8 mouse cellular contexts compared by ENCODE assay signal in genomic region chr17:32114486-32114885, GRCm38 (mm10). TPM values are rescaled to one million over a fixed set of nuclear protein-coding genes. Genes with fewer than 3 reads are reported as not detected.
A peak's percentile ranks its signal among the peaks of the same experiment; 100 is the strongest.
DNase-seq lines count a peak whose midpoint lies in the region; ATAC-seq and TF ChIP-seq lines count a peak whose summit lies in the region.
"Not testable (repeated sequence)": the region's sequence is repeated elsewhere in the genome, so short reads cannot be mapped to it uniquely, and the experiment has no call there.

No protein-coding gene starts in this region.

- not testable (repeated sequence) for TF ChIP-seq POLR2A in testis, adult 2 months (IDR thresholded peaks at IDR 0.05; ENCODE audit: control insufficient read depth, low read depth, low read length)

- H3K9me3 ChIP-seq in forebrain, embryonic 10.5 days; heart, embryonic 13.5 days; intestine, embryonic 14.5 days (ENCODE audit: control insufficient read depth, low read length); limb, embryonic 10.5 days (replicated peaks); liver, postnatal 0 days (ENCODE audit: low read length); midbrain, postnatal 0 days (ENCODE audit: low read length): not testable (repeated sequence)

- not testable (repeated sequence) for DNase-seq in forebrain, embryonic 10.5 days (ENCODE audit: extremely low spot score, low spot score); intestine, embryonic 14.5 days (ENCODE audit: low spot score); limb, embryonic 10.5 days (ENCODE audit: low spot score); liver, postnatal 0 days; midbrain, postnatal 0 days (ENCODE audit: low spot score)

- ATAC-seq in heart, embryonic 13.5 days (ENCODE audit: extremely low read depth, insufficient number of reproducible peaks, low FRiP score, low TSS enrichment); intestine, embryonic 14.5 days (replicated peaks; ENCODE audit: low FRiP score, low TSS enrichment, low read depth); liver, postnatal 0 days; midbrain, postnatal 0 days (ENCODE audit: low FRiP score): not testable (repeated sequence)

- H3K4me2 ChIP-seq in heart, embryonic 13.5 days = peak overlapping the region; percentile 97
- peak overlapping the region; percentile 99 for H3K4me2 ChIP-seq in intestine, embryonic 14.5 days (ENCODE audit: low read length)
- H3K4me2 ChIP-seq in liver, postnatal 0 days (ENCODE audit: low read depth, low read length) = peak overlapping the region; percentile 87
- peak overlapping the region; percentile 90 for H3K4me2 ChIP-seq in midbrain, postnatal 0 days (ENCODE audit: low read depth, low read length, poor library complexity, severe bottlenecking)

- H3K27me3 ChIP-seq in forebrain, embryonic 10.5 days (ENCODE audit: poor library complexity, severe bottlenecking) = peaks cover 61% of the 10 kb centered on the region
- H3K27me3 ChIP-seq in heart, embryonic 13.5 days (replicated peaks) = peaks cover 35% of the 10 kb centered on the region
- H3K27me3 ChIP-seq in intestine, embryonic 14.5 days (replicated peaks; ENCODE audit: control insufficient read depth, insufficient read depth, low read length); liver, postnatal 0 days (ENCODE audit: insufficient read depth, low read length); midbrain, postnatal 0 days (ENCODE audit: insufficient read depth, low read length); testis, adult 2 months (ENCODE audit: control insufficient read depth, insufficient read depth, low read length): not testable (repeated sequence)
- H3K27me3 ChIP-seq in limb, embryonic 10.5 days (ENCODE audit: low read depth, poor library complexity, severe bottlenecking) = peaks cover 40% of the 10 kb centered on the region; the same call in 1 of the 2 replicates

- not testable (repeated sequence) for H3K36me3 ChIP-seq in forebrain, embryonic 10.5 days (replicated peaks); heart, embryonic 13.5 days; intestine, embryonic 14.5 days (ENCODE audit: control insufficient read depth, insufficient read depth, low read length); limb, embryonic 10.5 days; liver, postnatal 0 days (replicated peaks; ENCODE audit: insufficient read depth, low read length); midbrain, postnatal 0 days (ENCODE audit: insufficient read depth, low read length); testis, adult 2 months (ENCODE audit: control insufficient read depth, insufficient read depth, low read length)

- H3K4me1 ChIP-seq in brown adipose tissue, adult 24 weeks (ENCODE audit: control insufficient read depth, insufficient read depth, insufficient read length, low read length) = peaks cover 36% of the 10 kb centered on the region
- peaks cover 61% of the 10 kb centered on the region for H3K4me1 ChIP-seq in forebrain, embryonic 10.5 days
- peaks cover 59% of the 10 kb centered on the region for H3K4me1 ChIP-seq in heart, embryonic 13.5 days
- peaks cover 19% of the 10 kb centered on the region for H3K4me1 ChIP-seq in intestine, embryonic 14.5 days (replicated peaks; ENCODE audit: control insufficient read depth, insufficient read depth, low read length)
- peaks cover 57% of the 10 kb centered on the region for H3K4me1 ChIP-seq in limb, embryonic 10.5 days
- peaks cover 71% of the 10 kb centered on the region for H3K4me1 ChIP-seq in liver, postnatal 0 days (ENCODE audit: insufficient read depth)
- H3K4me1 ChIP-seq in midbrain, postnatal 0 days (ENCODE audit: insufficient read depth, low read length) = not testable (repeated sequence)
- H3K4me1 ChIP-seq in testis, adult 2 months (ENCODE audit: control insufficient read depth, insufficient read depth, low read length) = peaks cover 23% of the 10 kb centered on the region

- H3K27ac ChIP-seq in brown adipose tissue, adult 24 weeks (replicated peaks; ENCODE audit: low read depth, low read length) = peak overlapping the region; percentile 53
- H3K27ac ChIP-seq in forebrain, embryonic 10.5 days = peak overlapping the region; percentile 74; the same call in 1 of the 2 replicates
- H3K27ac ChIP-seq in heart, embryonic 13.5 days (replicated peaks); intestine, embryonic 14.5 days (ENCODE audit: low read depth); testis, adult 2 months (ENCODE audit: control insufficient read depth, insufficient read depth, low read depth, low read length): not testable (repeated sequence)
- H3K27ac ChIP-seq in limb, embryonic 10.5 days = peak overlapping the region; percentile 66; the same call in 1 of the 2 replicates
- H3K27ac ChIP-seq in liver, postnatal 0 days (ENCODE audit: low read depth) = peak overlapping the region; percentile 61; the same call in 1 of the 2 replicates
- peak overlapping the region; percentile 71 for H3K27ac ChIP-seq in midbrain, postnatal 0 days (ENCODE audit: low read depth, low read length)

- not testable (repeated sequence) for TF ChIP-seq EP300 in liver, postnatal 0 days (IDR thresholded peaks at IDR 0.05; ENCODE audit: low read depth)

- not testable (repeated sequence) for TF ChIP-seq CTCF in liver, postnatal 0 days (IDR thresholded peaks at IDR 0.05; ENCODE audit: low read depth); midbrain, postnatal 0 days (IDR thresholded peaks at IDR 0.05); testis, adult 2 months (IDR thresholded peaks at IDR 0.05; ENCODE audit: control insufficient read depth, insufficient read depth, insufficient replicate concordance, low read depth, low read length)

- peak overlapping the region; percentile 74 for H3K4me3 ChIP-seq in brown adipose tissue, adult 24 weeks (ENCODE audit: insufficient read depth, low read depth, low read length)
- peak overlapping the region; percentile 63 for H3K4me3 ChIP-seq in forebrain, embryonic 10.5 days
- H3K4me3 ChIP-seq in heart, embryonic 13.5 days = peak overlapping the region; percentile 60
- peak overlapping the region; percentile 47; the same call in 1 of the 2 replicates for H3K4me3 ChIP-seq in intestine, embryonic 14.5 days (ENCODE audit: low read depth, low read length)
- H3K4me3 ChIP-seq in limb, embryonic 10.5 days = peak overlapping the region; percentile 60
- H3K4me3 ChIP-seq in liver, postnatal 0 days (ENCODE audit: low read depth, low read length) = peak overlapping the region; percentile 58
- H3K4me3 ChIP-seq in midbrain, postnatal 0 days (ENCODE audit: low read depth, low read length) = peak overlapping the region; percentile 61
- H3K4me3 ChIP-seq in testis, adult 2 months (ENCODE audit: control insufficient read depth, low read depth, low read length) = peak overlapping the region; percentile 71; the same call in 1 of the 2 replicates

- WGBS in forebrain, embryonic 10.5 days = 51% methylated on average over 5 of the region's 5 CpGs
- WGBS in heart, embryonic 13.5 days = 63% methylated on average over 5 of the region's 5 CpGs
- WGBS in intestine, embryonic 14.5 days = 66% methylated on average over 5 of the region's 5 CpGs
- WGBS in limb, embryonic 10.5 days = 22% methylated on average over 5 of the region's 5 CpGs
- 41% methylated on average over 3 of the region's 5 CpGs for WGBS in liver, postnatal 0 days (ENCODE audit: insufficient replicate concordance)
- 67% methylated on average over 4 of the region's 5 CpGs for WGBS in midbrain, postnatal 0 days

- H3K9ac ChIP-seq in heart, embryonic 13.5 days = peak overlapping the region; percentile 78
- H3K9ac ChIP-seq in intestine, embryonic 14.5 days (ENCODE audit: low read length) = not testable (repeated sequence)
- peak overlapping the region; percentile 65 for H3K9ac ChIP-seq in liver, postnatal 0 days (replicated peaks)
- peak overlapping the region; percentile 76 for H3K9ac ChIP-seq in midbrain, postnatal 0 days (replicated peaks; ENCODE audit: low read length, poor library complexity, severe bottlenecking)

RNA-seq across cellular contexts. Expression of gene Notch3, which starts 52.2 kb away (rescaled TPM):
- polyA plus RNA-seq in brown adipose tissue, adult 24 weeks (2012; ENCODE audit: insufficient read depth, insufficient read length, missing spikeins) = 4.3 and 7.4 TPM in 2 replicates
- polyA plus RNA-seq in forebrain, embryonic 10.5 days (2016; fragmentation: Nextera tagmentation; extraction: Ambion mirVana) = 24.4 and 25.7 TPM in 2 replicates
- polyA plus RNA-seq in heart, embryonic 13.5 days (2015; fragmentation: Nextera tagmentation; extraction: Ambion mirVana) = 5.7 and 5.9 TPM in 2 replicates
- polyA plus RNA-seq in intestine, embryonic 14.5 days (2014; fragmentation: Nextera tagmentation; extraction: Ambion mirVana) = 13.3 and 13.8 TPM in 2 replicates
- polyA plus RNA-seq in limb, embryonic 10.5 days (2016; fragmentation: Nextera tagmentation; extraction: Ambion mirVana) = 23.8 and 32.1 TPM in 2 replicates
- 0.20 and 0.26 TPM in 2 replicates for polyA plus RNA-seq in liver, postnatal 0 days (2015; fragmentation: Nextera tagmentation; extraction: Ambion mirVana)
- total RNA-seq in midbrain, postnatal 0 days (2014; rRNA removed) = 42.4 and 43.9 TPM in 2 replicates
- polyA plus RNA-seq in midbrain, postnatal 0 days (2015; fragmentation: Nextera tagmentation; extraction: Ambion mirVana) = 5.2 and 5.7 TPM in 2 replicates
- 1.5 and 1.7 TPM in 2 replicates for polyA plus RNA-seq in testis, adult 2 months (2012; rRNA removed)
